Mouse (Mus musculus) bone marrow macrophage, adult 2 months (primary cell): ENCODE data around the gene Creb1. TPM values are rescaled to one million over a fixed set of nuclear protein-coding genes. Genes with fewer than 3 reads are reported as not detected.

ENCODE experiments used
- H3K27ac ChIP-seq: 2 replicates; pipeline ENCODE4 v1.5.1; 2012; ENCODE audit warnings: low read depth, low read length; ENCODE audit not compliant: insufficient read depth
- H3K4me1 ChIP-seq: 2 replicates; pipeline ENCODE4 v1.6.1; 2012; ENCODE audit warnings: low read length; ENCODE audit not compliant: control insufficient read depth, insufficient read depth
- H3K4me3 ChIP-seq: 2 replicates; pipeline ENCODE4 v1.5.1; 2012; ENCODE audit warnings: mild to moderate bottlenecking, low read length, moderate library complexity; ENCODE audit not compliant: insufficient read depth
- CTCF ChIP-seq: IDR thresholded peaks from 2 replicates; pipeline ENCODE4 v1.5.1; 2012; ENCODE audit warnings: low read depth, mild to moderate bottlenecking, low read length, moderate library complexity
- POLR2A ChIP-seq: IDR thresholded peaks from 2 replicates; pipeline ENCODE4 v1.6.1; 2012; ENCODE audit warnings: mild to moderate bottlenecking, low read depth, low read length, borderline replicate concordance
- polyA plus RNA-seq: library from polyadenylated mRNA; stranded (reverse); fragments of >200 nt; gene quantifications from 2 replicates; pipeline ENCODE4 v1.2.4, GENCODE M21; 2012; ENCODE audit not compliant: missing spikeins, insufficient read depth, insufficient read length

Creb1 gene
- polyA plus RNA-seq, 1 experiment: 41.5 TPM

- H3K4me3 ChIP-seq: no peak overlapping the region
- TF ChIP-seq POLR2A (no peak), CTCF (no peak)
- peaks cover 7% of the 10 kb centered on the region for H3K4me1 ChIP-seq
- H3K27ac ChIP-seq: no peak overlapping the region
Observed at GRCm38 (mm10) chr1:64578801-64579200, 46.4 kb downstream of the Creb1 start.

DNA sequence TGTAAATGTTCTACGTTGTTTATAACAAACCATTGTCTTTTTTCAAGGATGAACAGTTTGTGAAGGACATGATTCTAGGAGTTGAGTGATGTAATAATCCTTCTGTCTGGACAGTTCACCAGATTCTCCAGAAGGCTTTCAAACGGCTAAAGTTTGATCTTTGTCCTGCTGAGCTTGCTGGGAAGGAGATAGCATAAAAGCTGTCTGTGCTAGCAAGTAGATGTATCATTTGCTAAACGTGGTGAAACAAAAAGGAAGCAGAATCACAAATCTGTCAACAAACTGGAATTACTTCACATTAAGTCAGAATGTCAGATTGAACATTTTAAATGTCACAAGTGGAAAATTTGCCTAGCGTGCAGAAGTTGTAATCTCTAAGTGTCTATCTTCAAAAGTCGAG, 66.5 kb downstream of the Creb1 start:
- TF ChIP-seq POLR2A: no peak
- no peak for TF ChIP-seq CTCF
- H3K4me3 ChIP-seq: no peak overlapping the region
- peaks cover 49% of the 10 kb centered on the region for H3K4me1 ChIP-seq
- no peak overlapping the region for H3K27ac ChIP-seq

GRCm38 (mm10) chr1:64600413-64601077, 68.1 kb downstream of the Creb1 start:
- H3K4me3 ChIP-seq: no peak overlapping the region
- peaks cover 46% of the 10 kb centered on the region for H3K4me1 ChIP-seq
- TF ChIP-seq POLR2A: no peak
- no peak for TF ChIP-seq CTCF
- H3K27ac ChIP-seq: no peak overlapping the region

GRCm38 (mm10) chr1:64601242-64601842, 68.9 kb downstream of the Creb1 start:
- Histone ChIP-seq H3K4me3 (no peak overlapping the region), H3K27ac (no peak overlapping the region), H3K4me1 (peaks cover 40% of the 10 kb centered on the region)
- no peak for TF ChIP-seq CTCF
- TF ChIP-seq POLR2A: no peak

GRCm38 (mm10) chr1:64603381-64603780, 70.9 kb downstream of the Creb1 start:
- Histone ChIP-seq H3K27ac (peak overlapping the region; percentile 29), H3K4me1 (peaks cover 25% of the 10 kb centered on the region), H3K4me3 (no peak overlapping the region)
- TF ChIP-seq POLR2A (no peak), CTCF (no peak)

DNA sequence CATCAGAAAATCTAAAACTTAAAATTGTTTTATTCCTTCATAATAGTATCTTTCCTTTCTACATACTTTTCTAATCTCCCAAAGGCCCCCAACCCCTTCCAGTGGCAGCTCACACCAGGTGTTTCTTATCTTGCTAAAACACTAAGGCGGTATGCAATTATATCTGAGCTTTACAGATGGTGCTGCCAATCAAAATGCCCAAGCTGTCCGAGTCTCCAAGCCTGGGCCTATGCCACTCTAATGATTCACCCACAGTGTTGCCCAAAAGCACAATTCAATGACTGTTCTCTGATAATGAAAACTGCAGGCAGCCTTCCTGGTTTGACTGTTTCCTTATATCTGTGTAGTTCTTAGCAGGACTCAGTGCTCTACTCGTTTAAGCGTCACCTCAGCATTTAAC, 76.7 kb downstream of the Creb1 start:
- TF ChIP-seq POLR2A (no peak), CTCF (no peak)
- peaks cover 7% of the 10 kb centered on the region for H3K4me1 ChIP-seq
- no peak overlapping the region for H3K4me3 ChIP-seq
- no peak overlapping the region for H3K27ac ChIP-seq

DNA sequence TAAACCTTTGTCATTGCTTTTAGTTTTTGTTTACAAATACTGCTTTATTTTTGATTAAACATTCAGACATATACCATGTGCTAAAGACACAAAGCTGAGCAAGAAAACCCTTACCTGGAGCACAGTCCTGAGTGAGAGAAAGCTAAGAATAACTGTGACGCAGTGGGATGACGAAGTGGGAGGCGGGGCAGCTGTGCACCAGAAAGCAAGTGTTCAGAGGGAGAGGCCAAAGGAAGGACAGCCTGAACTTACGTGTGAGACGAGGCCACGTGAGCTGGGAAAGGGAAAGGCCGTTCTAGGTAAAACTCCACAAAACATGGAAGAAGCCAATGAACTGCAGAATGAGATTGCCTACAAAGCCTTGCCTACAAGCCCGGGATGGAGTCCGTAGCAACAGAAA, 77.5 kb downstream of the Creb1 start:
- no peak overlapping the region for H3K4me3 ChIP-seq
- H3K4me1 ChIP-seq: peaks cover 6% of the 10 kb centered on the region
- TF ChIP-seq POLR2A (no peak), CTCF (no peak)
- H3K27ac ChIP-seq: no peak overlapping the region

DNA sequence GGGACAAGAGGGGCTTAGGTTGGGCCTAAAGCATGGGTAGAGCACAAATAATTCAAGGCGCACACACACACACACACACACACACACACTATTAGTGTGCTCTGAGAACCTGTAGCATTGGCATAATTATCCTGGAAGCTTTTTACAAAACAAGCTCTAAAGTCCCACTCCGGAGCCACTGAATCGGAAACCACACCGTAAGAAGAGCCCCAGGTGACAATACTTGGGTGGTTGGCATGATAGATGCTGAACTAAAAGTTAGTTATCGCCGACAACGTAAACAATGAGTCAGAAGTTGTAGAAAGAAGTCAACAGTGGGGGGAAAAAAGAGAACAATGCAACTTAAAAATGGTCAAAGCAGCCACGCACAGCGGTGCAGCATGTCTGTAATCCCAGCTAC, 81.9 kb downstream of the Creb1 start:
- Histone ChIP-seq H3K27ac (no peak overlapping the region), H3K4me3 (no peak overlapping the region), H3K4me1 (peaks cover 17% of the 10 kb centered on the region)
- no peak for TF ChIP-seq CTCF
- TF ChIP-seq POLR2A: no peak

- Histone ChIP-seq H3K4me1 (peaks cover 17% of the 10 kb centered on the region), H3K27ac (no peak overlapping the region), H3K4me3 (no peak overlapping the region)
- TF ChIP-seq POLR2A (no peak), CTCF (no peak)
Observed at GRCm38 (mm10) chr1:64614801-64615345, 82.4 kb downstream of the Creb1 start.

- H3K4me1 ChIP-seq: peaks cover 19% of the 10 kb centered on the region
- H3K27ac ChIP-seq: no peak overlapping the region
- no peak for TF ChIP-seq CTCF
- no peak for TF ChIP-seq POLR2A
- H3K4me3 ChIP-seq: no peak overlapping the region
Observed at GRCm38 (mm10) chr1:64615531-64615991, 83.1 kb downstream of the Creb1 start.
